Mouse (Mus musculus) brain, embryonic 14.5 days (tissue): ENCODE measurements at regions not wholly inside any gene's neighbourhood (a gene's known extent, or its start where the extent isn't known, plus 50 kb on each side); places are given as distances from the start of the nearest gene placed in this dataset.

ENCODE experiments used
- CTCF ChIP-seq: fragments of 200-500 bp; IDR thresholded peaks from 2 replicates; pipeline ENCODE4 v1.5.1; 2012; ENCODE audit warnings: inconsistent platforms, mild to moderate bottlenecking, moderate library complexity, borderline replicate concordance; ENCODE audit not compliant: insufficient read depth, insufficient read length; ENCODE audit errors: extremely low read depth
- POLR2A ChIP-seq: fragments of 200-500 bp; IDR thresholded peaks from 2 replicates; pipeline ENCODE4 v1.6.1; 2012; ENCODE audit warnings: mild to moderate bottlenecking, inconsistent platforms, borderline replicate concordance; ENCODE audit not compliant: poor library complexity, insufficient read depth, insufficient read length, severe bottlenecking; ENCODE audit errors: extremely low read depth

DNA sequence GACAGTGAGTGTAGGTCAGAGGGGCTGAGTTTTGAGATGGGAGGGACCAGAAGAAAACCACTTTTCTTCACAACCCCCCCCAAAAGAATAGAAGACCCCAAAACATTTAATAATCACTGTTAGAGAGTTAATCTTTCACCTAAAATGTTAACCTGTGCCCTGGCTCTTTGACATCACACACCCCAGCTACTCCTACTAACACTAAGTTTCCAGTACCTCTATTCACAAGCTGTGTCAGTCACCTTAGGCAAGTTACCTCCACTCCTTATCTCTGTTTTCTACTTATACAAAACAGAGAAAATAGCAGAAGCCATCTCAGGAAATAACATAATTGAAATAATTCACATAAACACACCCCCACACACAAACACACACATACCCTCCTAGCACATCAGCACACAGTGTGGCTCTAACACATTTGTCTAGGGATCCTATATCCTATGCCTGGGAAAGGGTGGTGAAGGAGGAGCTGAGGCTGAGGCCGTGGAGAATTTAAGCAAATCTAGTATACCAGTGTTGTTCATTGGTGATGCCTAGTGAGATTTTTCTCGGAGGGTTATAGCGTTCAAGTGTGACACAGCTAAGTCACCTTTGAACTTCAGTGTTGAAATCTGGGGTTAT is 134.5 kb upstream of the Erbb4 start:
- TF ChIP-seq CTCF, result no peak
- TF ChIP-seq POLR2A, result no peak
